Mouse (Mus musculus) heart, adult 9 months (tissue): ENCODE measurements around the gene Inpp5a.

Source experiments
- DNase-seq, 2 experiments: peaks; one replicate each; pipeline ENCODE4 v3.0.0; 2022; ENCODE audit warnings: low spot score in 2 of 2

The Inpp5a gene

DNA sequence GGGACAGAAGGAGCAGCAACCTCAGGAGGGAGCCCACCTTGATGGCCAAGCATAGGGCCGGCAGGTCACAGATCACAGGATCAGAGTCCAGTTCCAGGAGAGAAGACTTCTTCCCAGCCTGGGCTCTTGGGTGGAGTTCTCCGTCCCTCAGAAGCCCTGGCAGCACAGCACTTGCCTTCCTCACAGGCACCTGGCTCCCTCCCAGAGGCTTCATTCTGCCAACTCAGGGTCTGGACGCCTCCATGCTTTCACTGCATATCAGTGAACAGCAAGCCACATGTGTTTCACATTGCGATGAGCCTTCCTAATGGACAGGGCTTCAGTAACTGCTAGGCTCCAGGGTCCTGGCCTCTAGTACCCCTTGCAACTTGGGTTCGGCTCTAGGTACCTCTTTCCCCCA, 147.4 kb downstream of the Inpp5a start:
- DNase-seq, result peak in 1 of 2 experiments; percentile 34

DNA sequence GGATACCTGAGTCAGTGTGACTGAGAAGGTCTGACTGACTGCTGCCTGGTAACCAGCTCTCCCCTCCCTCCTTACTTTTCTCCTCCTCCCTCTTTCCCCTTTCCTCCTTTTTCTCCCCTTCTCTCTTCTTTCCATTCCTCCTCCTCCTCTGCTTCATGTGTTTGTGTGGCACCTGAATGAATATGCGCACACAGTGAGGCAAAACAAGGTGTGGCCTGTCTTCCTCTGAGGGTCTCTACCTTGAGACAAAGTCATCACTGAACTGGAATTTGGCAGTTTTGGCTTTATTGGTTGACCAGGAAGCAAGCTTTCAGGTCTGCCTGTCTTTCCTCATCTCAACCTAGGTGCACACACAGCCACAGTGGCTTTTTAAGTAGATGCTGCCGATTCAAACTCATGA, 147.9 kb downstream of the Inpp5a start:
- no peak for DNase-seq

DNA sequence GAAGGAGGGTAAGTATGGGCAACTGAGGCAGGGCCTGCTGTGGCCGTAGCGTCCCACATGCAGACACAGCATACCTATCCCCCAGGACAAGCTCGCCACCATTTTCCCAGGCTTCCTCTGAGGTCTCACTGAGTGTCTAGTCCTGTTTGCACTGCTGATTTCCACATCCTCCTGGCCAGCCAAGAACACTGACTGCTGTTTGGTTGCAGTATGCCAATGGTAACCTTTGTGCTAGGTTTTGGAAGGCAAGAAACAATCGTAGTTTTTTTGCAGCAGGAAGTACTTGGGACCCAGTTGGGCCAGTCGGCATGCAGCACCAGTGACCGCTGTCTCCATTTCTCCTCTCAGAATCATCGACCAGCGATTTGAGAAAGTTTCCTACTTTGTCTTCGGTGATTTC, 148.9 kb downstream of the Inpp5a start:
- DNase-seq, result no peak

DNA sequence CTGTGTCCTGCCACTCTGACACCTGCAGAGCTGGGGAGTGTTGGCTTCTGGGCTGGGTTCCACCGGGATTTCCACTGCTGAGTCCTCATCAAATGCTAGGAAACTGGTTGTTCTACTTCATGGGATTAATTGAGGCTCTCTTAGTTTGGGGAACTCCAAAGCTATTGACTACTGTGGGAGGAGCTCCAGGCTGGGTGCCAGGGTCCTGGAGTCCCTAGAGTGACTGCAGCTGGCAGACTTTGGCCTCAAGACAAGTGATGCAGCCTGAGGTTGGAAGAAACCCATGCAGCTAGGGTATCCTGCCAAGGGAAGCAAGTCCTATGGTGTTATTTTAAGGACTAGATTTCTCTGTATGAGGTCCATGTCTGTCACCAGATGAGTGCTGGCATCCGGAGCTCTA, 149.6 kb downstream of the Inpp5a start:
- DNase-seq, result peak; percentile 57 to 68

DNA sequence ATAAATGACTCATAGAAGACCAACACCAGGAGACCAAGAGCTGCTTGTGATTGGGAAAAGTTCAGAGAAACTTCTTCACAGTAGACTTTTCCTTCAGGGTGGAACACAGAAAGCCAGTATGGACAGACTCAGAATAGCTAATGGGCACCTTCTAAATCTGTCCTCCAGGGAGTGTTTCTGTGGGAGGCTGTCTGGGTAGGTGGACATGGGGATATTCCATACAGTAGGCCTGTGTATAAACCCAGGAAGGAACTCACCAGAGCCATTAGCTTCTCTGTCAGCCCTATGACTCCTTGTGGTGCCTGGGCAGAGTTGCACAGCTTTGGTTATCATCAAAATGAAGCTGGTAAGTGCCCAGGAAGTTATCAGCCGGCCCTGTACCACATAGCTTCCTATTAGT, 151.7 kb downstream of the Inpp5a start:
- DNase-seq, result no peak

DNA sequence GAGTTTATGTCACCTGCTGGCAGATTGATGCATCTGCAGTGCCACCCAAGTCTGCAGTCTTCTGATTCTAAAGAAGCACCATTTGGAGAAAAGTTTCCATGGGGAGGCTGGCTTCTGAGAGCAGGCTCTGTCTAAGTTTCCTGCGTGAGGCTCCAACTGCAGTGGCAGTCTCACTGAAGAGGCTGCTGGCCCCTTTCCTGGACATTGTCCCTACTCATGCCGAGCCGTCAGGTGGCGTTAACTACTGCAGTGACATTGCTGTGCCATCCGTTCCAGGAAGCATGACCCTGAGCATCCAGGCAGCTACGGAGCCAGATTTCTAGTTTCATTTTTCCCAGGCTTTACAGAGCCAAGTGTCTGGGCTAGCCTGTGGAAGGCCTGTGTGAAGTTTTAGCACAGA, 152.5 kb downstream of the Inpp5a start:
- DNase-seq, result no peak

DNA sequence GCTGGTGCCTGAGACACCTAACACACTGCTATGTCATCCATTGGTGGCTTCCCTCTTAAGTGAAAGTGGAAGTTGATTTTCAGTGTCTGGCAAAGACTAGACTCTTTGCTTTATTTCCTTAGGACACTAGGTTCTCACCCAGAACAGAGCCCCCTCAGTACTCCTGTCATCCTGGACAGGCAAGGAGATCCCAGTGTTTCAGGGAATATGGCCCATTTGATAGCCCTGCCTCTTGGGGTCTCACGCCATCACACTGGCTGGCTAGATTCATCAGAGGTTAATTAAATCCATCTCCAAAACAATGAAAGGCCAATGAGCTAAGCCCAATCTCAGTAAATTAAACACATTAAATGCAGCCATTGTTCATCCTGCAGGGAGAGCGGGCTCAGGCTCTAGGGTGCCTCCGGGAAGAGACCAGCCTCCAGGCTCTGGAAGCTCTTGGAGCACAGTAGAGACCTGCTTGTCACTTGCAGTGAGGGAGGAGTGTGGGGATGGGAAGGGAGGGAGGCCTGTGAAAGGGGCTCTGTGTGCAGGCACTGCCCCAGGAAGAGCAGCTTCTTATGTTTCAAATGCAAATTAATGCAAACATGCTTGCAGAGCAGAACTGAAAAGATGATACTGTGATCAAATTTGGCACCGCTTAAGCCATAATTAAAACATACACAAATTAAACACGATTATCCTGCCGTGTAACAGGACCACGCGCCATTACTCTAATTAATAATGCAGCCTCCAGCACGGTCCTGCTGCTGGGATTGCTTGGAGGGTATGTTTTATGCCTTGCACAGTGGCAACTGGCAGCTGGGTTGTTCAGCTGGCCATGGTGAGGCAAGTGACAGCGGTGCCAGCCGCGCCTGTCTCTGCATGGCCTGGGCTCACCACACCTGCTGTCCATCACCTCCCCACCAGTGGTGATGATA, 156.1 kb downstream of the Inpp5a start:
- DNase-seq, result no peak

DNA sequence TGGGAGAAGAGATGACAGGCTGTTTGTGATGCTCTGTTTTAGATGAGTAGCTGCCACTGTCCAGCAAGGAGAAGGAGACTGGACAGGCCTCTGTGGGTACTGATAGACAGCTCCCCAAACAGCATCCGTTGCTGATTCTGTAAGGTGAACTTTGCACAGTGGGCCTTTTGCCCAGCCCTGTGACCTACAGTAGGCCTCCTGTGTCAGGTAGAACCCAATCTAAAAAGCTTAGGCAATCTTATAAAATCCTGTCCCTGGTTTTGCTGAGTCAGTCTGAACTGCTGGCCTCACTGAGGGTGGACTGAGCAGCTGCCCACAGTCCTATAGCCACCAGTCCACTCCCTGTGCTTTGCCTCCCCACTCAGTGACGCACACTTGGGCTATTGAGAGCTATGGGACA, 158.4 kb downstream of the Inpp5a start:
- DNase-seq, result no peak

DNA sequence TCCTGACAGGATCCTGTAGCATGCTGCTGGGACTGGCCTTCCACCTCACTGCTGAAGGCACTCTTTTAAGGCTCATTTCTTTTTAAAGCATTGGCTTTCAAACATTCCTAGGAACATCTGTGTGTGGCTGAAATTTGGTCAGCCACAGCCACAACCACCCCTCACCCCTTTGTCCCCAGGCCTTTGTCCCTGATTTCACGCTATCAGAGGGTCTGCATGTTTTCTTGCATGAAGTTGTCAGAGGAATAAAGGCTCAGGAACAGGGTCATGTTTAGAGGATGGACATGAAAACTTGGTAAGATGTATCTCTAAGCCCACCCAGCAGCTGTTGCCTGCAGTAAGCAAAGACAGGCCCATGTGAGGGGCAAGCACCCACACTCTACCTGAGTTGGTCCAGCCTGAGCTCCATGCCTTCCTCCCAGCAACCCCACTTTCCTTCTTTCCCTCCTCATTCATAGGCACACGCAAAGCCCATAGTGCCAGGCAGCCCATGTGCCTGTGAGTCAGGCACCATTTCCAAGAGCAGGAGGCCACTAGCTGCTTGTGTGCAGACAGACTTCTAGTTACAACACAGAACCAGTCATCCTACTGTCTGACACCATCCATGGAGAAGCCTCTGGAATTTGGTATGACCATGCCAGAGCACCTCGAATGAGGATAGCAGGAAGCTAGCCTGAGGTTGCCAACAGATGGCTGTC, 161.3 kb downstream of the Inpp5a start:
- no peak for DNase-seq

DNA sequence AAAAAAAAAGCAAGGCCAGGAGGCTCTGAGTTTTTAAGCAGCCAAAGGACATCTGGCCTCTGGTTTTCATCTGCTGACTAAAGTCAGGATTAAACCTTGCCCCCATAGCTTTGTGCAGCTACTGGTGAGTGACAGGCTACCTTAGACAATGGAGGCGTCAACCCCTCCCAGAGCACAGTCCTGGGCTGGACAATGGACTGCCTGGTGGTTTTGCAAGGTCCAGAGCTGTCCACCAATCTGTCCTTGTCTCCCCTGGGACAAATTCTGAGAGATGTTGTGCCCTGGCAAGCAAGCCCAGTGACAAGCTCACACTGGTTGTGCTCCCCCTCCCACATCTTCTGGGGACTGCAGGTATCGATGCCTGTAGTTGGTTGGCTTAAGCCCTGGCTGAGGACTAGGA, 162.6 kb downstream of the Inpp5a start:
- no peak for DNase-seq

DNA sequence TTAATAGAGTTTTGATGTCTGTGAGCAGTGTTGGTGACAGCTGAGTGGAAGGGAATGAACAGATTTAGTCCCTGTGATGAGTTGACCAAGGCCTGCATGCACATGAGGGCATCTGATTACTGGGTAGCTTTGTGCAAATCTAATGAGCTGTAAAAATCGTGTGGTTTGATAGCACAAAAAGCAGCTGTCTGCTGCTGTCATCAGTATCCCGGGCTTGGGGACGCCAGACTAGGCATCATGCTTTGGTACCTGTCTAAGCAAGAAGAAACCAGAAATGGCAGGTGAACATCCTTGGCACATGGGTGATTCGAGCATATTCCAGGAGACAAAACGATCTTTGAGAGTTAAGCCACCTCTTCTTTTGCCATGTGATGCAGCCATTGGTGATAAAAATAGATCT, 167.4 kb downstream of the Inpp5a start:
- DNase-seq, result no peak

DNA sequence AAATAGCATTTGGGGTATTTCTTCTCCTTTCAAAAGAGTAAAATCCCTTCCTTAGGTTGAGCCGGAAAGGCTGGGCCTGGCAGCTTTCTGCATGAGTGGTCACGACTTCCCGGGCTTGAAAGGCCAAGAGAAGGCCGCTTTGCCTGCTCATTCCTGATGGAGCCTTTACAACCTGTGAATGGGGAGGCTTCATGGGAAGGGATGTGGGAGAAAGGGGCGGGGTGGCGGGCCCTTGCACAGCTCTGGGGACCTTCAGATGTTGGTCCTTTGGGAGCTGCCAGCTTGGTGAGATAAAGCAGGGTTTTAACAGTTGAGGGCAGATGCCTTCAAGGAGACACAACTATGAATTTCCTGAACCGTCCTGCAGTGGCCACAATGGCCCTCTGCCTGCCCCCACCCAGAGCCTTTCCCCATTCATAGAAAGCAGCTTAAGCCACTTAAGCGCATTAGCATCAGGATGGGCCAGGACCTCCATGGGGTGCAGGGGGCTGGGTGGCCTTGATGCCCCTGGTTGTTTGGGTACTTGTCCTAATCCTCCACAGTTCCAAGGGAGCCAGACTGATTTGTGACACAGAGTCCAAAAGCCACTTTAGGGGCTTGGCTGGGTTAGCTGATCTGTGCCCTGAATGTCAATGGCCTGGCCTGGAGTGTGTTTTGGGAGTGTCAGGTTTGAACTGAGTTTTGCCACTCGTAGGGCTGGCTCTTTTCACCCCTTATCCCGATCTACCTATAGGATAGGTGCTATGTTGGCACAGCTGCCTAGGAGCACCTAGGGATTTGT, 168.0 kb downstream of the Inpp5a start:
- no peak for DNase-seq

DNA sequence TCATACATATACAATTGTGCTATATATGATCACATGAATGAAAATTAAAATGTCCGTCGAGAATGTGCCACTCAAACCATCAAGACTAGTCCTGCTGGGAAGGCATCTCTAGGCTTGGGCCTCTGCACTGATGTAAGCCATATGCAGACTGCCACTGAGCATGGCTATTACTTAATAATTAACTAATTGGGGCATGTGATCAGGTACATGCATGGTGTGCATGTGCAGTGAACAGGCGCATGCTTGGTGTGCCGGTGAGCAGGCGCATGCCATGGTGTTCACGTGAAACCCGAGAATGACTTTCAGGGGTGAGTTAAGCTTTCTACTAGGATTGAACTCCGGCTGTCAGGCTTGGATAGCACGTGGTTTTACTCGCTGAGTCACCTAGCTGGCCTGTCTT, 170.8 kb downstream of the Inpp5a start:
- no peak for DNase-seq

DNA sequence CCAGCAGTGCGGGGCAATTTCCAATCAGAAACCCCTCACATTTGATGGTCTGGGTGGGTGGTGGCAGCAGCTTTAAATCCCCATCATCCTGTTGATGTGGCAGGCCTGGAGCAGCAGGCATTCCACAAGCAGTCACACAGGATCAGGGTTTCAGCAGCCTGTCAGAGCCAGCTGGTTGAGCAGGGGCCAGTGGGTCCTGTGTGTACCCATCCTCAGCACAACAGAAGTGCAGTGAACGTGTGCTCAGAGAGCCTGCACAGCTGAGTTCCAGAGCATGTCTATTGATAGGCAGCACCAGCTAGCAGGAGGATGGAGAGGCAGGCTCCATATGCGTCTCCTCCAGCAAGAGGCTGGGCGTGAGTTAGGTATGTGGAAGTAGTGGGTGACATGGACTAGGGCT, 174.5 kb downstream of the Inpp5a start:
- no peak for DNase-seq

DNA sequence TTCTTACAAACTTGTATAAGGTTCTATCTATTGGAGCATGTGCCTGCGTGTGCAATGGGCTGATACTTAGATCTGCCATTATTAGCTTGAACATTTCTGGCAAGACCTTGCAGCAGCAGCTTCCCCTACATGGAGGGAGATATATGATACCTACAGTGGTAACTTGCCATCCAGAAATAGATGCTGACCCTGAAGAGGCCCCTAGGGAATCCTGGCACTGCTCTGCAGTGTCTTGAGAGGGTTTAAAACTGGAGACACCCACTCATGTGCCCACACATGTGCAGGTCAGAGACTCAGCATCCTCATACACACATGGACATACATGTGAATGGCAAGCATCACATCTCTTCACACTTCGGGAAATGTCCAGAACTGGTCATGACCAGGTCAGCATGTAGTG, 175.3 kb downstream of the Inpp5a start:
- no peak for DNase-seq

DNA sequence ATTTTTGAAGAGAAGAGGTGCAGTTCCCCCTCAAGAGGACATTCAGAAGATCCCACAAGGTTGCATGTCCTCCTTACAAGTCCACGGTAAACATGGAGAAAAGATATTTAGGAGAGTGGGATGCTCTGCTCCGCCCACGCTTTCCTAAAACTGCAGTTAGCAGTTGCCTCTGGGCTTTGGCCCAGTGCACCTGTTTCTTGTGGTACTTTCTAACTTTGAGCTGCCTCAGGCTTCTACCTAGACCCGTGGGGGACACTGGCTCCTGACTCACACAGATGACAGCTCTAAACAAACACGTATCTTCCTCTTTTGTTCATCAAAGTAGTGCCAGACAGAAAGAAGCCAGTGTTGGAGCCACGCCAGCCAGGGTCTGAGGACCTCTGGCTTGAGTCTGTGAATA, 177.1 kb downstream of the Inpp5a start:
- no peak for DNase-seq

DNA sequence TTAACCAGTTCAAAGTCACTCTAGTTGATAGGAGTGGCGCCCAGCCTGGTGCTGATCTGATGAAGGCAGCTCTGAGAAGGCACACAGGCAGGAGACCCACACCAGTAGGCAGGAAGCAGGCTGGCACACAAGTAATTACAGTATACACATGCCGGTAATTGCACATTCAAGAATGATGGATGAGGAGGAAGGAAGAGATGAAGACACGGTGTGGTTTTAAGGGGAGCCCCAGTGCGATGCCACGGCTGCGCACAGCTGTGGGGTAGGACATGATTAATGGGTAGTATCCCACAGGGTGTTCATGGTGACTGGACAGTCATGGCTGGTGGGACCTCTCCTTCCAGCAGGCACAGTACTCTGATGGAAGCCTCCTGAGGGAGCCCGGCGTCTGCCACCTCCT, 177.6 kb downstream of the Inpp5a start:
- no peak for DNase-seq

DNA sequence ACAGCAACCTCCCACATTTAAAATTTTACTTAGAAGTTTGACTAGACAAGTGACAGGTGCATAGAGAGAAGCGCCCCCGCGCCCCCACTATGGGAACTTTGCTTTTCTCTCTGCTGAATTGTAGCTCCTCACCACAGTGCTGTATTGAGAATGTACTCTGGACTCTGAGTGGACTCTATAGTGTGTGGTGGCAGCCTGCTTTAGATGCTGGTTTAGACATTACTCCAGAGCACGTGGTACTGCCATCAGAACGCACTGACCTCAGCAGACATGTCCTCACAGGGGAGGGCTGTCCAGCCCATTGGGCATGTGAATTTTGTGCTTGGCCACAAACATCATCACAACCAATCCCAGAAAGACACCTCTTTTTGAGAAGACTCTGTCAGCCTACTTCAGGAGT, 181.9 kb downstream of the Inpp5a start:
- DNase-seq, result no peak

DNA sequence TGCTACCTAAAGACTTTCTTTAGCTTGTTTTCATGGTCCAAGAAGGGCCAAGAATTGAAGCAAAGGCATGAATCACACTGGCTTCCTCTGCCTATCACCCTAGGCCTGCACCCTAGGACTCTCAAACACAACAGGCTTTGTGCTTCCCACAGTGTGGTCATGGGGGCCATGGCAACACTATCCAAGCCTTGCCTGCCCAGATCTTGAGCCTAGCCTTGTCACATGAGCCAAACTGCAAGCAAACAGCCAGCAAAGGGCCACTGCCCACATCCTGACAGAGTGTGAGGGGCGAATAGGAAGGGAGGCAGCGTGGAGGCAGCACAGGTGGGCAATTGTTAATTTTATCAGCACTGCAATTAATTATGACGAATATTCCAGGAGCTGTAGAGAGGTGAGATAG, 183.8 kb downstream of the Inpp5a start:
- DNase-seq, result no peak

DNA sequence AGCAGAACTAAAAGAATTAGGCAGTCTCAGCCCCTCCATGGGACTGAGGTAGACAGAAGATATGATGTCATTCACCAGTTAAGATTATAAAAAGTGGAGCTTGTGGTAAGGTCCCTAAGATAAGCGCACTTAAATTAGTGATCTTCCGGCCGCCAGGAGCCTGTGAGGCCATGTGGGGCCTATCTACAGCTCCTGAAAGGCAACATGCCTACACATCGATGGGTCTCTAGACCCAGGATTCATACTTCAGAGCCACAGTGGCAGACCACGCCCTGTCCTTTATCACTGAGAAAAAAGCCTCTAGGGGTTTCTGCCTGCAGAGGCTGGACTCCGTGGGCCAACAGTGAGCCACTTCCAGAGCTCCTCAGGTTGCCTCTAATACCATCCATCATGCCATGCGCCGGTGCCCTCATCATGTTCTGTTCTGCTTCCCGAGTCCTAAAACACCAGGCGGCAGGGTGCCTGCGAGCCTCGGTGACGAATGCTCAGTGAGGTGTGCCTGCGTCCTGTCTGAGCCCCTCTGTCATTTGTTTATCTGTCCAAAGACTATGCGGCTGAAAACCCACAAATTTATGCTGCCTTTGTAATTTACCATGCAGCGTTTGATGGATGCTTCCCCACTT, 187.3 kb downstream of the Inpp5a start:
- DNase-seq, result no peak

DNA sequence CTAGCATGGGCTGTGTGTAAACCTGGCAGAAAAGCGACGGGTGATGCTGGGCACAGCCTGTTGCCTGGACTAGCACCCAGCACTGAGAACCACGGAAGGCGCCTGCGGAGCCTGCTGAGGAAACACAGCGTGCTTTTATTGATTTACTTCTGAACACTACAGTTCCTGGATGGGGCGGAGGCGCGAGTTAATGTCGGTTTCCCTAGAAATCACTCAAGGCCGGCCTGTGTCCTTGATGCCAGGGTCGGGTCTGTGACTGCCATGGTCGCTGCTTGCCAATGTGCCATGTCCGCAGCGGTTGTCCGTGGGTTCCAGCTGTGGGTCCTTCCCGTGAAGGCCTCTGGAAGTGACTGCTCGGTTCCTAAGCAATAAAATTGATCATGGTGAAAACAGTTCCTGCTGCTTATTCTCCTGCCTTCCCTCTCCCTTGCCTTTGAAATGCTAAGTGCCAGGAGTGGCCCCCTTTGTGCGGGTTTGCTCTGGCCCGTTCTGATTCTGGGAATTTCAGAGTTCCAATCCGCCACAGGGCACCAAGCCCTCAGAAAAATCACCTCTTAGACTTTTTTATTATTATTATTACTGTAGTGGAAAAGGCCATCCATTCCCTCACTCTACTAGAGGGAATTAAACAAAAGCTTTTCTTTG, 190.5 kb downstream of the Inpp5a start:
- DNase-seq, result no peak
